Mouse (Mus musculus) forebrain, postnatal 0 days (tissue): ENCODE measurements around the gene Lyst. TPM values are rescaled to one million over a fixed set of nuclear protein-coding genes. Genes with fewer than 3 reads are reported as not detected.

Experiments
- ATAC-seq: fragments of 200-750 bp; cut with Nextera tagmentation; 2 replicates; pipeline ENCODE4 v1.8.0; 2017; ENCODE audit warnings: mild to moderate bottlenecking, moderate library complexity
- DNase-seq: peaks from one replicate; pipeline ENCODE4 v3.0.0-alpha.2; 2015
- H3K27ac ChIP-seq: fragments of 300-500 bp; sonication (generic); 2 replicates; pipeline ENCODE4 v1.5.1; 2014; ENCODE audit warnings: low read depth, mild to moderate bottlenecking, antibody characterized with exemption, low read length, moderate library complexity, mixed read lengths
- H3K27me3 ChIP-seq: fragments of 300-500 bp; sonication (generic); 2 replicates; pipeline ENCODE4 v1.6.1; 2014; ENCODE audit warnings: mild to moderate bottlenecking, low read length, mixed read lengths; ENCODE audit not compliant: insufficient read depth
- H3K36me3 ChIP-seq: fragments of 300-500 bp; sonication (generic); 2 replicates; pipeline ENCODE4 v1.6.1; 2014; ENCODE audit warnings: mild to moderate bottlenecking, moderate library complexity; ENCODE audit not compliant: insufficient read depth
- H3K4me1 ChIP-seq: fragments of 300-500 bp; sonication (generic); 2 replicates; pipeline ENCODE4 v1.6.1; 2014; ENCODE audit warnings: antibody characterized with exemption; ENCODE audit not compliant: insufficient read depth
- H3K4me2 ChIP-seq: fragments of 300-500 bp; sonication (generic); 2 replicates; pipeline ENCODE4 v1.6.1; 2014; ENCODE audit warnings: low read depth, mild to moderate bottlenecking, moderate library complexity
- H3K4me3 ChIP-seq: fragments of 300-500 bp; sonication (generic); 2 replicates; pipeline ENCODE4 v1.5.1; 2014; ENCODE audit warnings: low read depth, low read length, mixed read lengths
- H3K9ac ChIP-seq: fragments of 300-500 bp; sonication (generic); 2 replicates; pipeline ENCODE4 v1.6.1; 2014; ENCODE audit warnings: mild to moderate bottlenecking
- H3K9me3 ChIP-seq: fragments of 300-500 bp; sonication (generic); 2 replicates; pipeline ENCODE4 v1.6.1; 2016; ENCODE audit warnings: low read length
- CTCF ChIP-seq: sonication (generic); IDR thresholded peaks from 2 replicates; pipeline ENCODE4 v1.5.1; 2016; ENCODE audit warnings: antibody characterized with exemption, control low read depth, low read depth
- WGBS: fragments of 180-500 bp; shearing (Covaris S2); extraction: QIAGEN DNeasy Blood & Tissue Kit; methylation state at CpG from one replicate; pipeline ENCODE4 v1.1.7; 2014; 5-methylcytosine and 5-hydroxymethylcytosine counted together
- polyA plus RNA-seq: library from polyadenylated mRNA; unstranded; fragments of >200 nt; fragmentation: Nextera tagmentation; extraction: Ambion mirVana; gene quantifications from 2 replicates; pipeline ENCODE4 v1.2.1, GENCODE M21; 2015
- total RNA-seq: library from RNA; depleted of rRNA; stranded (reverse); fragments of >200 nt; gene quantifications from 2 replicates; pipeline ENCODE4 v1.2.3, GENCODE M21; 2014

The Lyst gene
- total and polyA plus RNA-seq, 2 experiments from 2014 or later, result 3.5 to 14.2 TPM

GRCm38 (mm10) chr13:13589032-13589431 lies 1.2 kb upstream of the Lyst start:
- Histone ChIP-seq H3K9ac (no peak overlapping the region), H3K4me2 (no peak overlapping the region), H3K9me3 (no peaks in the 10 kb centered on the region), H3K4me3 (no peak overlapping the region), H3K36me3 (no peaks in the 10 kb centered on the region), H3K27ac (no peak overlapping the region), H3K4me1 (no peaks in the 10 kb centered on the region; the same call in 1 of the 2 replicates), H3K27me3 (no peaks in the 10 kb centered on the region)
- TF ChIP-seq CTCF, result no peak
- no peak for DNase-seq
- 96% methylated on average over 2 of the region's 2 CpGs for WGBS
- ATAC-seq, result no peak

- WGBS, result 61% methylated on average over 4 of the region's 4 CpGs
- H3K9ac ChIP-seq, result no peak overlapping the region
- H3K36me3 ChIP-seq, result no peaks in the 10 kb centered on the region
- DNase-seq (no peak), ATAC-seq (no peak)
- no peak overlapping the region for H3K4me2 ChIP-seq
- H3K27me3 ChIP-seq, result no peaks in the 10 kb centered on the region
- H3K27ac ChIP-seq, result no peak overlapping the region
- no peaks in the 10 kb centered on the region; the same call in 1 of the 2 replicates for H3K4me1 ChIP-seq
- no peaks in the 10 kb centered on the region for H3K9me3 ChIP-seq
- no peak for TF ChIP-seq CTCF
- H3K4me3 ChIP-seq, result no peak overlapping the region
These were observed 1.7 kb downstream of the Lyst start for GRCm38 (mm10) chr13:13591892-13592291.

- DNase-seq (no peak), ATAC-seq (no peak)
- WGBS, result 93% methylated on average over 7 of the region's 7 CpGs
- H3K27ac ChIP-seq, result no peak overlapping the region
- no peak for TF ChIP-seq CTCF
- H3K36me3 ChIP-seq, result no peaks in the 10 kb centered on the region
- no peaks in the 10 kb centered on the region for H3K9me3 ChIP-seq
- H3K4me2 ChIP-seq, result no peak overlapping the region
- no peak overlapping the region for H3K4me3 ChIP-seq
- no peaks in the 10 kb centered on the region for H3K27me3 ChIP-seq
- H3K4me1 ChIP-seq, result no peaks in the 10 kb centered on the region
- no peak overlapping the region for H3K9ac ChIP-seq
These were observed 6.3 kb downstream of the Lyst start for GRCm38 (mm10) chr13:13596424-13597044.

GRCm38 (mm10) chr13:13597896-13598295 lies 7.7 kb downstream of the Lyst start:
- no peak for ATAC-seq
- H3K36me3 ChIP-seq, result no peaks in the 10 kb centered on the region
- H3K27ac ChIP-seq, result no peak overlapping the region
- no peak overlapping the region for H3K4me3 ChIP-seq
- no peak for DNase-seq
- no peak for TF ChIP-seq CTCF
- no peaks in the 10 kb centered on the region for H3K9me3 ChIP-seq
- no peak overlapping the region for H3K9ac ChIP-seq
- 82% methylated on average over 2 of the region's 2 CpGs for WGBS
- no peaks in the 10 kb centered on the region for H3K4me1 ChIP-seq
- H3K27me3 ChIP-seq, result no peaks in the 10 kb centered on the region
- no peak overlapping the region for H3K4me2 ChIP-seq

- H3K27me3 ChIP-seq, result no peaks in the 10 kb centered on the region
- no peak for DNase-seq
- no peaks in the 10 kb centered on the region for H3K9me3 ChIP-seq
- no peak overlapping the region for H3K4me3 ChIP-seq
- no peak for TF ChIP-seq CTCF
- no peaks in the 10 kb centered on the region for H3K4me1 ChIP-seq
- WGBS, result 92% methylated on average over 2 of the region's 2 CpGs
- no peak overlapping the region for H3K9ac ChIP-seq
- no peak for ATAC-seq
- H3K36me3 ChIP-seq, result no peaks in the 10 kb centered on the region
- no peak overlapping the region for H3K27ac ChIP-seq
- H3K4me2 ChIP-seq, result no peak overlapping the region
These were observed 11.2 kb downstream of the Lyst start for GRCm38 (mm10) chr13:13601407-13601806.

- ATAC-seq, result no peak
These were observed 16.0 kb downstream of the Lyst start for GRCm38 (mm10) chr13:13606149-13606548.

GRCm38 (mm10) chr13:13608311-13608710 lies 18.1 kb downstream of the Lyst start:
- no peaks in the 10 kb centered on the region for H3K27me3 ChIP-seq
- no peak overlapping the region for H3K9ac ChIP-seq
- WGBS, result 46% methylated on average over 1 of the region's 1 CpGs
- no peak overlapping the region for H3K4me2 ChIP-seq
- no peaks in the 10 kb centered on the region for H3K36me3 ChIP-seq
- DNase-seq (no peak), ATAC-seq (no peak)
- H3K4me3 ChIP-seq, result no peak overlapping the region
- no peak for TF ChIP-seq CTCF
- H3K9me3 ChIP-seq, result no peaks in the 10 kb centered on the region
- no peaks in the 10 kb centered on the region for H3K4me1 ChIP-seq
- H3K27ac ChIP-seq, result no peak overlapping the region

More at GRCm38 (mm10) chr13:13606149-13606548, 16.0 kb downstream of the Lyst start:
- TF ChIP-seq CTCF, result no peak
- H3K27me3 ChIP-seq, result no peaks in the 10 kb centered on the region
- no peak overlapping the region for H3K9ac ChIP-seq
- no peaks in the 10 kb centered on the region for H3K4me1 ChIP-seq
- DNase-seq, result no peak
- H3K36me3 ChIP-seq, result no peaks in the 10 kb centered on the region
- H3K4me3 ChIP-seq, result no peak overlapping the region
- H3K9me3 ChIP-seq, result no peaks in the 10 kb centered on the region
- H3K4me2 ChIP-seq, result no peak overlapping the region
- no peak overlapping the region for H3K27ac ChIP-seq
